Mouse (Mus musculus) kidney, postnatal 14 days (tissue): Measurements from ENCODE around the gene Cfap44.
A peak's percentile ranks its signal among the peaks of the same experiment; 100 is the strongest.
"Not testable (repeated sequence)": the region's sequence is repeated elsewhere in the genome, so short reads cannot be mapped to it uniquely, and the experiment has no call there.

ENCODE experiments used
- DNase-seq: peaks from one replicate; pipeline ENCODE4 v3.0.0; 2022; ENCODE audit warnings: mixed read lengths

Gene Cfap44

GRCm38 (mm10) chr16:44434931-44435330, 40.3 kb downstream of the Cfap44 start:
- DNase-seq = no peak

GRCm38 (mm10) chr16:44435481-44435880, 40.9 kb downstream of the Cfap44 start:
- no peak for DNase-seq

DNA sequence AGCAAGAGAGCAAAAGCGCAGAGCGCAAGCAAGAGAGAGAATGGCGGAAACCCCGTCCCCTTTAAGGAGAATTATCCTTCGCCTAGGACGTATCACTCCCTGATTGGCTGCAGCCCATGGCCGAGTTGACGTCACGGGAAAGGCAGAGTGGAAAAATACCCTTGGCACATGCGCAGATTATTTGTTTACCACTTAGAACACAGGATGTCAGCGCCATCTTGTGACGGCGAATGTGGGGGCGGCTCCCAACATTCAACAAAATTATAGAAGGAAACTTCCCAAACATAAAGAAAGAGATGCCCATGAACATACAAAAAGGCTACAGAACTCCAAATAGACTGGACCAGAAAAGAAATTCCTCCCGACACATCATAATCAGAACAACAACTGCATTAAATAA, 47.3 kb downstream of the Cfap44 start:
- DNase-seq = not testable (repeated sequence)

- DNase-seq = no peak
These were observed 63.3 kb downstream of the Cfap44 start for GRCm38 (mm10) chr16:44457858-44458257.

- no peak for DNase-seq
These were observed 64.2 kb downstream of the Cfap44 start for GRCm38 (mm10) chr16:44458826-44459225.

- DNase-seq = no peak
These were observed 66.3 kb downstream of the Cfap44 start for GRCm38 (mm10) chr16:44460922-44461321.

- DNase-seq = no peak
These were observed 80.7 kb downstream of the Cfap44 start for GRCm38 (mm10) chr16:44475281-44475680.

DNA sequence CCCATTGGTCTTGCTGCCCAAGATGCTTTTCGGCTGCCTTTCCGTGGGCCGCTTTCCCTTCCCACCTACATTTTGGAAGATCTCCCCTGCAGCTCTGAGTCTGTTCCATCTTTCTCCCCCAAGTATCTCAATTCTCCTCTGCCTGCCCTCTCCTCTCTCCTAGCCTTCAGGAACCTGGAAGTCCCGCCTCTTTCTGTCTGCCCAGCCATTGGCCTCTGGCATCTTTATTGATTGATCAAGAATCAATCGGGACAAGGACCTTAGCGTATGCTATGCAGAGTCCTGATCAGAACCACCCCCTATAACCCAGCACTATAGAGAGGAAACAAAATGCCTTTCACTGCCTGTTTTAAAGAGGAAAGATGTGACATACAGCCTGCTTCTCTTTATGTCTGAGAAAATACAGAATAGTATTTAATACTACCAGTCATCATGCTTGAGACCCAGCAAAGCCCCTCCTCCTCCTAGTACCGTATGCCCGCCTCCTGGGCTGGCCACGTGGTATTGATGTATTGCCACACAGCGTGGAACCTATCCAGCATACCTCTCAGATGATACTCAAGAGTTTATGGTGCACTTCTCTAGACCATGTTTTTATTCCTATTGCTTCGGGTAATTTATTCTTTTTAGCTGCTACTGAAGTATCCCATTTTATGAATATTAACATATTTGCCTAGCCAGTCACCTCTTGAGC, 81.2 kb downstream of the Cfap44 start:
- no peak for DNase-seq

GRCm38 (mm10) chr16:44478767-44479166, 84.2 kb downstream of the Cfap44 start:
- DNase-seq = no peak

DNA sequence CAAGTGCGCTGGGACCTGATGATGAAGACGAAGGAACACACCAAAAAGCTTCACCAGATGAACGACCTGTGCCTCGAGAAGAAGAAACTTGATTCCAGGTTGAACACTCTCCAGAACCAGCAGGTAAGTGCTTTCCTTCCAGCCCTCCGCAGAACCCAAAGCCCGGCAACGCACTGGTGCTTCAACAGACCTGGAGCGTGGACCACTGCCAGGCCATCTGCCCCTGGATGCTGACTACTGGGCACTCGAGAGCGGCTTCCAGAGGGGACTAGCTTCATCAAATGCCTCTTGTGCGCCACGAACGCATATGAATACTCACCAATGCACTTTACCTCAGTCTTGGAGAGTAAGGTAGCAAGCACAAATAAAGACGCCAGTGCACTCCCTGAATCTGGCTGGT, 85.3 kb downstream of the Cfap44 start:
- no peak for DNase-seq

GRCm38 (mm10) chr16:44480616-44481015, 86.0 kb downstream of the Cfap44 start:
- peak; percentile 47 for DNase-seq

GRCm38 (mm10) chr16:44481599-44482593, 87.3 kb downstream of the Cfap44 start:
- DNase-seq = no peak

DNA sequence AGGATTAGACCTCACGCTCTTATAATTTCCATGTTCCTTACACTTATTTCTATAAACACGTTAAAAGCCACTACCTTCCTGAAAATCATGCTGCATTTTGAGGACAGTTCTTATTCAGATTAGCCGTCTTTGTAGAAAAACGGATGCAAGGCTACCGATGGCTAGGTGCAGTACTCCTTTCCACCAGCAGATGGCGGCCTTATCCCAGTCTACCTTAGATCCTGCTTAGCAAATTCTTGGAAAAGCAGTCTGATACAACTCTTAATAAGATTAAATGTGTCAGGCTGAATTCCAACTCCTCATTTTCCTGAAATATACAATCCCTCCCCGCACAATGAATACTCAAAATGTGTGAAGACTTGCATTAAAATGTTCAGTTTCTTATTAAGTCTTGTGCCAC, 89.5 kb downstream of the Cfap44 start:
- DNase-seq = peak; percentile 89

GRCm38 (mm10) chr16:44484831-44485230, 90.2 kb downstream of the Cfap44 start:
- no peak for DNase-seq

- DNase-seq = no peak
These were observed 91.1 kb downstream of the Cfap44 start for GRCm38 (mm10) chr16:44485691-44486090.

- DNase-seq = no peak
These were observed 92.0 kb downstream of the Cfap44 start for GRCm38 (mm10) chr16:44486612-44487011.

GRCm38 (mm10) chr16:44487194-44487593, 92.6 kb downstream of the Cfap44 start:
- DNase-seq = no peak

DNA sequence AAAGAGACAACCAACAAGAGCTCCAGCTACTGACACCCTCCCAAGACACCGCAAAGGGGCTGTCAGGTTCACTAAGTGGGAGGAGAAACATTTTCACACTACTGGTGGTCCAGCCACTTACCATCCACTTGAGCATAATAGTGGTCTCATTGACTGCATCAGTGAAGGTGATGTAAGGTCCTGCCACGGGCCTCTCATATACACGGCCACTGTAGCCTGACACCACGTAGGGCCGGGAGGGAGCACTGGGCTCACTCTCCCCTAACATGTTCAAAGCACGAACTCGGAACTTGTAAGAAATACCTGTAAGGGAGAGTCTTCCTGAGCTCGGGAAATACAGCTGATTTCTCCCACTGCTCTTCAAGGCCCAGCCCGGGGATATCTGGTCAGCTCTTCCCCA, 96.5 kb downstream of the Cfap44 start:
- no peak for DNase-seq

- no peak for DNase-seq
These were observed 97.6 kb downstream of the Cfap44 start for GRCm38 (mm10) chr16:44492151-44492550.

GRCm38 (mm10) chr16:44492706-44493105, 98.1 kb downstream of the Cfap44 start:
- DNase-seq = no peak

GRCm38 (mm10) chr16:44493868-44494267, 99.3 kb downstream of the Cfap44 start:
- DNase-seq = peak; percentile 58

DNA sequence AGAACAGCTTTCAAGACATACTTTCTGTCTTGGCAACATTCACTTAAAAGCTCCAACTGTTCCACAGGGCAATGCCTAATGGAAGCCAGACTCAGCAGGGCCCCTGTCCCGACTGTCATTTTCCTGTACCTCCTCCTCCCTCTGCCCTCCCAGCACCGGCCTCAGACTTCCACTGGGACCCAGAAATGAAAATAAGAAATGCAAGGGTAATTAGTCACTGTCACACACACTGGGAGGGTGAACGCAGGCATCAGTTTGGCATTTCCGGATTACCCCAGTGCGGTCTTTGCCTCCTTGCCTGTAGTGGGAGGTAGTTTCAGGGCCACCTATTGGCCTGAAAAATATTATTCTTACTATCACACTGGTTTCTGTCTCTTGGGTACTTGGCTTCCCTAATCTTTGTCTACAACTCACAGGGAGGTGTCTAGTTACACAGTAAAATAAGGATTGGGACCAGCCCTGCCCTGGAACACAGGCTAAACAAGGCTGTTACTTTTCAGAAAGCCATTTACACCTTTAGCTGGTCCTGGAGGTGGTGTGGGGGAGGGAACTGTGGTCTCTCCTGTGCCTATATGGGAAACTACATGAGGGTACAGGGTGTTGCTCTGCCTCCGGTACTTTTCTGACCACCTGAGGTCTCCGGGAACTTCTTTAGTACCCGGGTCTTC, 100.0 kb downstream of the Cfap44 start:
- peak; percentile 53 for DNase-seq

GRCm38 (mm10) chr16:44496971-44497464, 102.4 kb downstream of the Cfap44 start:
- DNase-seq = no peak
